Mouse (Mus musculus) kidney, postnatal 25 days (tissue): ENCODE measurements around the gene Zfp712.

Experiments used
- DNase-seq, 2 experiments: peaks; one replicate each; pipeline ENCODE4 v3.0.0; 2021; ENCODE audit warnings: mixed read lengths in 2 of 2

Gene Zfp712

GRCm38 (mm10) chr13:67060786-67061358 lies at the start of gene Zfp712:
TSS of gene Zfp712 (minus strand) at chr13:67061170.
- peak; percentile 95 to 97 for DNase-seq

GRCm38 (mm10) chr13:67108821-67109206 lies 47.8 kb upstream of the Zfp712 start:
- peak in 1 of 2 experiments; percentile 73 for DNase-seq

GRCm38 (mm10) chr13:67108194-67108820 lies 47.3 kb upstream of the Zfp712 start, which contains the start of gene Gm28557:
TSS of gene Gm28557 (minus strand) at chr13:67108604.
- DNase-seq, result peak; percentile 94 to 97

- DNase-seq, result no peak
Measured at GRCm38 (mm10) chr13:67107681-67108080, 46.7 kb upstream of the Zfp712 start.

GRCm38 (mm10) chr13:67097876-67098275 lies 36.9 kb upstream of the Zfp712 start, which contains the start of gene Zfp708:
TSS of gene Zfp708 (minus strand) at chr13:67097976.
- no peak for DNase-seq

- DNase-seq, result no peak
Measured at GRCm38 (mm10) chr13:67090154-67090553, 29.2 kb upstream of the Zfp712 start.

GRCm38 (mm10) chr13:67081946-67082345 lies 21.0 kb upstream of the Zfp712 start:
- DNase-seq, result no peak

GRCm38 (mm10) chr13:67081142-67081713 lies 20.3 kb upstream of the Zfp712 start:
- peak; percentile 83 to 95 for DNase-seq

- no peak for DNase-seq
Measured at GRCm38 (mm10) chr13:67077244-67077643, 16.3 kb upstream of the Zfp712 start.

GRCm38 (mm10) chr13:67072786-67073185 lies 11.8 kb upstream of the Zfp712 start:
- DNase-seq, result no peak

- DNase-seq, result no peak
Measured at GRCm38 (mm10) chr13:67065386-67065785, 4.4 kb upstream of the Zfp712 start.

- DNase-seq, result peak in 1 of 2 experiments; percentile 33
Measured at GRCm38 (mm10) chr13:67062427-67062826, 1.5 kb upstream of the Zfp712 start.

GRCm38 (mm10) chr13:67060161-67060785 lies 697 bp downstream of the Zfp712 start:
- peak in 1 of 2 experiments; percentile 29 for DNase-seq
